Mouse (Mus musculus): Measurements from ENCODE around the gene Phf20. TPM values are rescaled to one million over a fixed set of nuclear protein-coding genes. Genes with fewer than 3 reads are reported as not detected.

Phf20 gene
- polyA plus RNA-seq, 1 experiment: 1.2 TPM

- Histone ChIP-seq H3K36me3 (ENCODE audit: control insufficient read depth) (peaks cover 48% of the 10 kb centered on the region), H3K9me3 (ENCODE audit: control insufficient read depth, low read length) (no peaks in the 10 kb centered on the region), H3K4me1 (ENCODE audit: control insufficient read depth) (no peaks in the 10 kb centered on the region), H3K4me3 (replicated peaks) (no peak overlapping the region), H3K27me3 (ENCODE audit: control insufficient read depth) (no peaks in the 10 kb centered on the region)
- TF ChIP-seq TAL1 (IDR thresholded peaks at IDR 0.05; ENCODE audit: low read length): no peak
- TF ChIP-seq GATA1 (IDR thresholded peaks at IDR 0.05; ENCODE audit: low read length): no peak
Measured at GRCm38 (mm10) chr2:156285161-156285560, 88.9 kb downstream of the Phf20 start.

DNA sequence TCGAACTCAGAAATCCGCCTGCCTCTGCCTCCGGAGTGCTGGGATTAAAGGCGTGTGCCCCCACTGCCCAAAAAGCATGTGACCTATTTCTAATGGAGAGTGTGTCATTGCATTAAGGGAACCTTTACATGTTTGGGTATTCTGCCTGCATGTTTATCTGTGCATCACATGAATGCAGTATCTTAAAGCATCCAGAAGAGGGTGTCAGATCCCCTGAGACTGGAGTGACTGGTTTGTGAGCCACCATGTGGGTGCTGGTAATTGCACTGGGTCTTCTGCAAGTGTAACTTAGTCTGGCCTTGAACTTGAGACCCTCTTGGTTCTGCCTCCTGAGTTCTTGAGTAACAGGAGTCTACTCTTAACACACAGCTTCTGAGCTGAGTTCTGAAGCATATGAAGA, 90.5 kb downstream of the Phf20 start:
- TF ChIP-seq TAL1 (IDR thresholded peaks at IDR 0.05; ENCODE audit: low read length) (no peak), GATA1 (IDR thresholded peaks at IDR 0.05; ENCODE audit: low read length) (no peak)
- H3K36me3 ChIP-seq (ENCODE audit: control insufficient read depth): peaks cover 51% of the 10 kb centered on the region
- no peaks in the 10 kb centered on the region for H3K27me3 ChIP-seq (ENCODE audit: control insufficient read depth)
- no peaks in the 10 kb centered on the region for H3K9me3 ChIP-seq (ENCODE audit: control insufficient read depth, low read length)
- H3K4me3 ChIP-seq (replicated peaks): no peak overlapping the region
- no peaks in the 10 kb centered on the region for H3K4me1 ChIP-seq (ENCODE audit: control insufficient read depth)

DNA sequence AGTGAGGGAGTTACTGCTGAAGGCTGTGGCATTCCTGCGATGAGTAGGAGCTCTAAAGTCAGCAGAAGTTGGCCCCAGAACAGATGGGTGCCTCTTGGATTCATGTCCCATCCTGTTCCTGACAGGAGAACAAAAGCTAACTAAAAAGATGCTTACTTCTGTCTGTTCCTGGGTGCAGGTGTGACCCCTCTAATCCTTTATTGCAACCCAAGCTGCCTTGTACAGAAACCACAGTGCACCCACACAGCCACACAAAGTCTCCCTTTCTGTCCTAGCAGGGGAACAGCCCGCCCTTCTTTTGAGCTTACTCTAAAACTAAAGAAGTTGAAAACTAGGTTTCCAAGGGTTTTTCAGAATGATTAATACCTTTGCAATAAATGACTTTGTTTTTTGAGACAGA, 92.0 kb downstream of the Phf20 start:
- Histone ChIP-seq H3K4me1 (ENCODE audit: control insufficient read depth) (no peaks in the 10 kb centered on the region), H3K27me3 (ENCODE audit: control insufficient read depth) (no peaks in the 10 kb centered on the region), H3K4me3 (replicated peaks) (no peak overlapping the region), H3K36me3 (ENCODE audit: control insufficient read depth) (peaks cover 56% of the 10 kb centered on the region), H3K9me3 (ENCODE audit: control insufficient read depth, low read length) (no peaks in the 10 kb centered on the region)
- TF ChIP-seq TAL1 (IDR thresholded peaks at IDR 0.05; ENCODE audit: low read length) (no peak), GATA1 (IDR thresholded peaks at IDR 0.05; ENCODE audit: low read length) (no peak)

DNA sequence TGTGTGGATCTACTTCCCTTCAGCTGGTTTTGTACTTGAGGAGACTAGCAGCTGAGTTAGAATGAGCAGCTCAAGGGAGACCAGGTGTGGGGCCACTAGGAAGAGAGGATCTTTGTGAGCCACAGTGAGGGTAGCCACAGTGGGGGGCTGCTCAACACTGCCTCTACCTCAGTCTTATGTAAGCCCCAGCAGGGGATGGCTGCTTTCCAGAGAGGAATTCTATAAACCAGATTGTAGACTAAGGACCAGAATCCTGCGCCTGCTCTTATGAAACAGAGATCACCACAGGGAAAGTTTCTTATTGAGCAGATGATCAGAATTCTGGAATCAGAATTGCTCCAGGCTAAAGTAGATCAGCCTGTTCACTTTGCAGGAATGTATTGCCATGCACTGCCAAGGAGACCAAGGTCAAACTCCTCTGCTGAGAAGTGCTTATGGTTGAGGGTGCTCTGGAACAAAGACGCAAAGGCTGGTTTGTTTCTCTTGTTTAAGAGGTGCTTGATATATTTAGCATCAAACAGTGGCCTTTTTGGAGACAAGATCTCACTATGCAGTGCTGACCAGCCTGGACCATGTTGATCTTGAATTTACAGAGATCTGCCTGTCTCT, 93.4 kb downstream of the Phf20 start:
- Histone ChIP-seq H3K36me3 (ENCODE audit: control insufficient read depth) (peaks cover 70% of the 10 kb centered on the region), H3K27me3 (ENCODE audit: control insufficient read depth) (no peaks in the 10 kb centered on the region), H3K9me3 (ENCODE audit: control insufficient read depth, low read length) (no peaks in the 10 kb centered on the region), H3K4me1 (ENCODE audit: control insufficient read depth) (no peaks in the 10 kb centered on the region), H3K4me3 (replicated peaks) (no peak overlapping the region)
- TF ChIP-seq GATA1 (IDR thresholded peaks at IDR 0.05; ENCODE audit: low read length) (no peak), TAL1 (IDR thresholded peaks at IDR 0.05; ENCODE audit: low read length) (no peak)

DNA sequence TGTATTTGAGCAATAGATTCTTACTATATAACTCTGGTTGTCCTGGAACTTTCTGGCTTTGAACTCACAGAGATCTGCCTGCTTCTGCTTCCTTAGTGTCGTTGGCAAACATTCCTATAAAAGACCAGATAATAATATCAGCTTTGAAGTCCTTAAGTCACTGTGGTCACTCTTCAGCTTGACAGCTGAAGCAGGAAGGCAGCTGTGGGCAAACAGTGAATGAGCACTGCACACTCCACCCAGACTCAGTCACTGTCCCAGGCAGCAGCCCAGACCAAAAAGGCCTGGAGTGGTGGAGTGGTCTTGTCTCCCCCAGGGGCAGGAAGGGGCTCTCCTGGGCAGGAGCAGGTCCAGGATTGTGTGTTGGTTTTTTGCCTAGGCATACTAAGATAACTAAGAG, 95.7 kb downstream of the Phf20 start:
- Histone ChIP-seq H3K27me3 (ENCODE audit: control insufficient read depth) (no peaks in the 10 kb centered on the region), H3K36me3 (ENCODE audit: control insufficient read depth) (peaks cover 79% of the 10 kb centered on the region), H3K4me1 (ENCODE audit: control insufficient read depth) (no peaks in the 10 kb centered on the region), H3K4me3 (replicated peaks) (no peak overlapping the region), H3K9me3 (ENCODE audit: control insufficient read depth, low read length) (no peaks in the 10 kb centered on the region)
- TF ChIP-seq TAL1 (IDR thresholded peaks at IDR 0.05; ENCODE audit: low read length): no peak

DNA sequence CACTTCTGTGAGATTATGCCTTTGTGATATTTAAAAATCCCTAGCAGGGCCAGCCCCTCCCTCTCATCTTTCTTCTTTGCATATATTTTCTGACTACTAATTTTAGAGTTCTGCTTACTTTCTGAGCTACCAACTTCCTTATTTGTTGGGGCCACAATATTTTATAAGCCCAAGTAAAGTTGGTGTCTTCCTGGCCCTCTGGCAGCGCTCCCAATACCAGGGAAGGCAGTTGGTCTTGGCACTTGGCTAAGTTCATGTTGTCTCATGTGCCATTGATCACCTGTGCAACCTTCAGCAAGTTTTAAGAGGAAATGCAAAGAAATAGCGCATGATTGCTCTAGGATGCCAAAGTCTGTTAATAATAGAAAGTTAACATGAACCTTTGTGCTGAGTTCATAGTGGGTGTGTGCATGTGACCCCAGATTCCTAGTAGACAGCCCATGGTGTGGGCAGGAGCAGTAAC, 99.4 kb downstream of the Phf20 start:
- Histone ChIP-seq H3K36me3 (ENCODE audit: control insufficient read depth) (peaks cover 80% of the 10 kb centered on the region), H3K27me3 (ENCODE audit: control insufficient read depth) (no peaks in the 10 kb centered on the region), H3K4me3 (replicated peaks) (no peak overlapping the region), H3K4me1 (ENCODE audit: control insufficient read depth) (no peaks in the 10 kb centered on the region), H3K9me3 (ENCODE audit: control insufficient read depth, low read length) (no peaks in the 10 kb centered on the region)
- TF ChIP-seq GATA1 (IDR thresholded peaks at IDR 0.05; ENCODE audit: low read length) (no peak), TAL1 (IDR thresholded peaks at IDR 0.05; ENCODE audit: low read length) (no peak)

- Histone ChIP-seq H3K4me3 (replicated peaks) (no peak overlapping the region), H3K9me3 (ENCODE audit: control insufficient read depth, low read length) (no peaks in the 10 kb centered on the region), H3K27me3 (ENCODE audit: control insufficient read depth) (no peaks in the 10 kb centered on the region), H3K4me1 (ENCODE audit: control insufficient read depth) (no peaks in the 10 kb centered on the region), H3K36me3 (ENCODE audit: control insufficient read depth) (peaks cover 79% of the 10 kb centered on the region)
- no peak for TF ChIP-seq TAL1 (IDR thresholded peaks at IDR 0.05; ENCODE audit: low read length)
- TF ChIP-seq GATA1 (IDR thresholded peaks at IDR 0.05; ENCODE audit: low read length): no peak
Measured at GRCm38 (mm10) chr2:156296190-156296589, 99.9 kb downstream of the Phf20 start.

- peaks cover 9% of the 10 kb centered on the region for H3K4me1 ChIP-seq (ENCODE audit: control insufficient read depth)
- peaks cover 79% of the 10 kb centered on the region for H3K36me3 ChIP-seq (ENCODE audit: control insufficient read depth)
- no peaks in the 10 kb centered on the region for H3K27me3 ChIP-seq (ENCODE audit: control insufficient read depth)
- no peaks in the 10 kb centered on the region for H3K9me3 ChIP-seq (ENCODE audit: control insufficient read depth, low read length)
- TF ChIP-seq GATA1 (IDR thresholded peaks at IDR 0.05; ENCODE audit: low read length) (no peak), TAL1 (IDR thresholded peaks at IDR 0.05; ENCODE audit: low read length) (no peak)
- H3K4me3 ChIP-seq (replicated peaks): no peak overlapping the region
Measured at GRCm38 (mm10) chr2:156297653-156298052, 101.4 kb downstream of the Phf20 start.

DNA sequence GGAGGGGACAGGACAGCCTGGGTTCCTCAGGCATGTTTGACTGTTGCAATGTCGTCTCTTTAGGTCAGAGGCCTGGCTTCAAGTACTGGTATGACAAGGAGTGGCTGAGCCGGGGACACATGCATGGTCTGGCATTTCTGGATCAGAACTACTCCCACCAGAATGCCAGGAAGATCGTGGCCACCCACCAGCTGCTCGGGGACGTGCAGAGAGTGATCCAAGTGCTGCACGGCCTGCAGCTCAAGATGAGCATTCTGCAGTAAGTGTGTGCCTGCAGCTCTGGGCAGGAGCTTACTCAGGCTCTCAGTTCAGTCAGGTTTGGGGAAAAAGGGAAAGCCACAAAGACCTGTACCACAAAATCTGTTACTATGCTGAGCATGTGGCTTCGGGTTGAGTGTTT, 102.2 kb downstream of the Phf20 start:
- Histone ChIP-seq H3K4me1 (ENCODE audit: control insufficient read depth) (peaks cover 13% of the 10 kb centered on the region), H3K27me3 (ENCODE audit: control insufficient read depth) (no peaks in the 10 kb centered on the region), H3K9me3 (ENCODE audit: control insufficient read depth, low read length) (no peaks in the 10 kb centered on the region), H3K4me3 (replicated peaks) (no peak overlapping the region), H3K36me3 (ENCODE audit: control insufficient read depth) (peaks cover 77% of the 10 kb centered on the region)
- no peak for TF ChIP-seq GATA1 (IDR thresholded peaks at IDR 0.05; ENCODE audit: low read length)
- TF ChIP-seq TAL1 (IDR thresholded peaks at IDR 0.05; ENCODE audit: low read length): no peak

DNA sequence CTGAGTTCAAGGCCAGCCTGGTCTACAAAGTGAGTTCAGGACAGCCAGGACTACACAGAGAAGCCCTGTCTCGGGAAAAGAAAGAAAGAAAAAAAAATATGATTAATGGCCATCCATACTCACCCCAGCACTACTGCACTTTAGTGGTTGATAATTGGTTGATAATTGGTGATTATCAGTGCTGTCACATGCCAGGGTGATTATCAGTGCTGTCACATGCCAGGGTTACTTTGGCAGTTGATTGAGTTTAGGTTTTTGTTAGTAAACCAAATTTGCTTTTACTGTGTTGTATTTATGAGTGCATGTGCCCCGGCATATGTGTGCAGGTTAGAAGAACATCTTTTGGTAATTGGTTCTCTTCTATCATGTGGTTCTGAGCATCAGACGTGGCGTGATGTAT, 105.8 kb downstream of the Phf20 start:
- Histone ChIP-seq H3K9me3 (ENCODE audit: control insufficient read depth, low read length) (no peaks in the 10 kb centered on the region), H3K36me3 (ENCODE audit: control insufficient read depth) (peaks cover 75% of the 10 kb centered on the region), H3K27me3 (ENCODE audit: control insufficient read depth) (no peaks in the 10 kb centered on the region), H3K4me1 (ENCODE audit: control insufficient read depth) (peaks cover 13% of the 10 kb centered on the region), H3K4me3 (replicated peaks) (no peak overlapping the region)
- TF ChIP-seq GATA1 (IDR thresholded peaks at IDR 0.05; ENCODE audit: low read length) (no peak), TAL1 (IDR thresholded peaks at IDR 0.05; ENCODE audit: low read length) (no peak)
